Mouse (Mus musculus) left cerebral cortex, postnatal 14 days (tissue): ENCODE measurements around the gene Cab39l. TPM values are rescaled to one million over a fixed set of nuclear protein-coding genes. Genes with fewer than 3 reads are reported as not detected.

Experiments
- DNase-seq, 2 experiments: peaks; one replicate each; pipeline ENCODE4 v3.0.0; 2021 to 2022; ENCODE audit warnings: low spot score in 2 of 2, mixed read lengths in 1 of 2
- intact Hi-C: fragments of 180-260 bp; cut with DNase I; formaldehyde crosslinking; loops from one replicate; pipeline ENCODE4 v1.15.1; 2025
- total RNA-seq, 2 experiments: library from RNA; stranded (reverse); gene quantifications; 2 replicates each; pipeline ENCODE4 v1.2.3; 2021

The Cab39l gene
- total RNA-seq, 2 experiments from 2014 or later: 19.1 to 19.8 TPM

DNA sequence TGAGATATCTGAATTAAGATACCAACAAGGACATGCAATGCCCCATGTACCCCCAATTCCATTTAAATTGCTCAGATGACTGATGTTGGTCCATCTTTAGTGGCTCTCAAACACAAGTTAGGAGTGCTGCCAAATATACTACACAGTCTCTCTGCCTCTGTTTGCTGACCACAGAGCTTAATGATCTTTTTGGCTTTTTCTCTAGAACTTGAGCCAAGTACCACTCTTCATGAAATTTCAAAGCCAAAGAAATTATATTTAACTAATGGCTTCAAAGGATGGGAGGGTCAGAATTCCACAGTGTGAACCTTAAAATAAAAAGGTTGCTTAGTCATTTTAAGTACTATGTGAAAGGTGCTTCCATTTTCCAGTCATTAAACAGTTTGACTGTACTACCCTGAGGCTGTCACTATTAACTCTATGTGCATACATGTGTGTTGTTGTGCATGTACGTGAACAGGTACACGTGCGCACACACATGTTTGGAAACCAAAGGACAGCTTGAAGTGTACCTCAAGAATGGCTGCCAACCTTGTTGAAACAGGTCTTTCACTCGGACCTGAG, 44.6 kb downstream of the Cab39l start:
- no peak for DNase-seq
- intact Hi-C loops: no loop called here

DNA sequence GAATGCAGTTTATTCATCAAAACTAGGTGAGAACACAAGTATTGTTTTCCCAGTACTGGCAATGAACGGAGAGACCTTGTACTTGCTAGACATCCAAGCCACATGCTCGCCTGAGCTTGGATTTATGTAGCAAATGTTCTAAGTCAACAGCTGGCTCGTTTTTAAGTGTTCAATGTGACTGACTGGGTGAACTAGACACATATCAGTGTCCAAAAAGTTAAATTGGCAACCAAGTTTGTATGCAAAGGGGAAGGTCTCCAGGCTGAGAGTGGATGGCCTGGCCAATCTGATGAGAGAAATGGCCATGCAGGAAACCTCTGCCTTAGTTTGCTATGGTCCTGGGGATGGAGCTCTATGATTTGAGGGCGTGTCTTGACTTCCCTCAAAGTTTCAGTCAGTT, 51.6 kb downstream of the Cab39l start:
- intact Hi-C loops: no loop called here
- no peak for DNase-seq

DNA sequence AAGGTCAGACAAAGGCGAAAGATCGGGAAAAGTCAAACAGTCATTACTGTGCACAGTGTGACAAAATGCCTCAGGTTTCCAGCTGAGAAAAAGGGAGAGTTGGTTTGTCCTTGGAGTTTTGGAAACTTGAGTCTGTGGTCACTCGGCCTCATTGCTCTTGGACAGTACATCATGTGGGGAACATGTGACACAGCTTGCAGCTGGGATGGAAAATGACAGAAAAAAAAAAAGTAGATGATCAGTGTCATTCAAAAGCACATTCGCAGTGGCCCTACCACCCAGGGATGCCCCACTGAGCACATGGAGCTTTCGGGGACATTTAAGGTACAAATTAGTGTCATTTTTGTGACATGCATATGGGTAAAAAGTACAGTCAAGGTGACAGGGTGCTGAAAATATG, 57.2 kb downstream of the Cab39l start:
- intact Hi-C loops: no loop called here
- no peak for DNase-seq

DNA sequence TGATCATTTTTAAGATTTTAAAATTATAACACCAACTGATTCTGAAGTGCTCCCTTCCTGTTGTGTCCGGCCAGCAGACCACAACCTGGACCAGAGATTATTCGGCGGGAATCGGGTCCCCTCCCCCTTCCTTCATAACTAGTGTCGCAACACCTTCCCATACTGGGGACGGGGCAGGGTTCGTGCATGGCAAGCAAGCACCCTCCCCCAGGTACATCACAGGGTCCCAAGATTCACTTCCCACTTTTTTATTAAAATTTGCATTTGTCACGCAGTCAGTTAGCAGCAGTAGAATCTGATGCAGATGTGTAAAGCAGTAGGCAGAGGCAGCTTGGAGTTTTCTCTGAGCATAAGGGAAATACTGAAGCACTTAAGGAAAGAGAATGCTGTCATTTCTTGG, 64.1 kb downstream of the Cab39l start:
- intact Hi-C loops: no loop called here
- DNase-seq: no peak

DNA sequence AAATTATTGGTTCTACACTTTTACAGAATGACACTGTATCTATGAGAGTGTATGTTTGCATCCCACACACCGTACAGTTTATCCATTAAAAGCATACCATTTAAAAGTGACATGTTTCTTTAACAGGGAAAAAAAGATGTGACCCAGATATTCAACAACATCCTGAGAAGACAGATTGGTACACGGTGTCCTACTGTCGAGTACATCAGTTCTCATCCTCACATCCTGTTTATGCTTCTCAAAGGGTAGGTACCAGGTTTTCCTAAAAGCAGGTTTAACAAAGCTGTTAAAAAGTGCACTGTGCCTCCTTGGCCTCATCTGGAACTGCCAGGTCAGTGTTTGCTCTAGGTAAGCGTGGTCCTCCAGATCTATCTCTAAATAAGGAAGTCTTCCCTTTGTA, 65.4 kb downstream of the Cab39l start:
- intact Hi-C loops: no loop called here

DNA sequence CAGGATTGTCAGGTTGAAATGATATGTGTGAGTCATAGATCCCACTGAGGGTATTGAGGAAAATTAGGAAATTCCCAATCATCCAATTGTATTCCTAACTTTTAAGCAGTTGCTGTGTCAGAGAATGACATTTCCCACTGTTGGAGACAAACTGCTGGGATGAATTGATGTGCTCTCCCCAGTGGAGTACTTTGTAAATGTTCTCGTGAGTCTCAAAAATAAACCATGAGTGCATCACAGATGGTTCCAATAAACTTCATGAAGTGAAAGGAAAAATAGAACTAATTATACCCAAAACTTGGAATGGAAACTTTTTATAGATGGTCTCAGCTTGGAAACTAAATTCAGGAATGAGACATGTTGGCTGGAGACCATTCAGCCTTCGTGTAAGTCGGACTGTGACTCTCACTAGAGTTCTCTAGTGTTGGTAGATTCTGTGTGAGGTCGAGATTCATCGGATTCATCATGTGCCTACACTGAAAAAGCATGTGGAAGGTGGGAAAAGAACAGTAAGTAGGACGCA, 73.2 kb downstream of the Cab39l start:
- peak in 1 of 2 experiments; percentile 47 for DNase-seq
- intact Hi-C loops: no loop called here

More for the DNA sequence above, 65.4 kb downstream of the Cab39l start:
- no peak for DNase-seq

DNA sequence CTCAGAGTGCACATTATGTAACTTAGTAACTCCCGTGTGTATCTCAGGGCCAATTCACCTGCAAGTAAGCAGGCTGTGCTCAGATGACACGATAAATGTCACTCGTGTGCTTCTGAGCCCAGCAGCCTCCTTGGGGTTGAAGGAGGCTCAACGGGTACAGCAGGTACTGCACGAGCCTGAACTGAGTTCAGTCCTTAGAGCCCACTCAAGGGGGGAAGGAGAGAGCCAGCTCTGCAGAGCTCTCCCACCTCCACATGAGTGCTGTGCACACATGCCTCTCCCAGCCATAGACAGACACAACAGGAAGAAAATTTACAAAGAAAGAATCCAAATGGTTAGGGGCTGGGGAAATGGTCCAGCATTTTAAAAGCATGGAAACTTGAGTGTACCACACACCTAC, 85.1 kb downstream of the Cab39l start:
- intact Hi-C loops: no loop called here
- DNase-seq: no peak

DNA sequence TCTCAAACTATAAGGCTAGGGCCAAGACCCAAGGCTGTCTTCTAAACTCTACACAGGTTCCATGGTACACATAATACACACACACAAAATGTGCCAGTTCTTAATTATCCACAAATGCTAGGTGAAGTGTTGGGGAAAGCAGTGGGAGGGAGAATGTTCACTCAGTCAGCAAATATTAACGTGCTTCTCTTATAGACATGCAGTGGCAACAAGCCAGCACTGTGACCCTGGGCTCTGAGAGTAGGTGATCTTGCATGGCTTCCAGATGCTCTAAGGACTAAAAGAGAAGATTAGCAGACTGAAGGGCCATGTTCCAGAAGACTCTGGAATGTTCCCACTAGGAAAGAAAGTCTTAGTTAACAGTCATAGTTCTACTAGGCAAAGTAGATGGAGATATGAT, 90.0 kb downstream of the Cab39l start:
- no peak for DNase-seq
- intact Hi-C loops: no loop called here

DNA sequence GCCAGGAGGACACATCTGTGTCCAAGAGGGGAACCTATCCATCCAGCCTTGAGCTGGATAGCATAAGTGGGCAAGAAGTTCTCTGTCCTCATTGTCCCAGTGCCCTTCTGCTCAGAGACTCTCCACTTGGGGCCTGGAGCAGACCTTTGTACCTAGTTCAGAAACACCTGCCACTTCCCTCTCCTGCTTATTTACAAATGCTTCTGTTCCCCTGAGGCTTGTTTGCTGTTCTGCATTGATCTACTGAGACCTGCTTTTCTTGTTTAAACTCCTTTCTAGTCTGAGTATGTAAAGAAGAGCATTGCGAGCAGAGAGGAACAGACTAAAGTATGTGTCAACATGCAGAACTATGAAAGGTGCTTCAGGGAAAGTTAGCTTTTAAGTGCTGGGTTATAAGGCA, 92.2 kb downstream of the Cab39l start:
- intact Hi-C loops: no loop called here
- DNase-seq: no peak

DNA sequence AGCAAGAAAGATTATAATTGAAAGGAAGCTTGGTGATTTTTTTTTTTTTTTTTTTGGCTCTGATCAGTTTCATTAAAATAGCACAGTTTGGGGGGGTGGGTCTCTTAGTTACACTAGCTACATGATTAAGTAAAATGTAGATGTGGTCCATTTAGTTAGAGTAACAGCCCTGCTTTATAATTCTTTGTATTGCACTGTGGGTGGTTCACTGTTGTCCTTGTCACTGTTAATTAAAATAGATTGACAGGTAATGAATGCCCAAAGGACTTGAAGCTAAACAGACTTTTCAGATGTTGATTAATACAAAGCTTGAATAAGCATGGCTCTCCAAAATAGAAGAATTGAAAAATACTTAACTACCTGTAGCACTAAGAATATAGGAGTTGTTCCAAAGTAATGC, 93.1 kb downstream of the Cab39l start:
- no peak for DNase-seq
- intact Hi-C loops: no loop called here

DNA sequence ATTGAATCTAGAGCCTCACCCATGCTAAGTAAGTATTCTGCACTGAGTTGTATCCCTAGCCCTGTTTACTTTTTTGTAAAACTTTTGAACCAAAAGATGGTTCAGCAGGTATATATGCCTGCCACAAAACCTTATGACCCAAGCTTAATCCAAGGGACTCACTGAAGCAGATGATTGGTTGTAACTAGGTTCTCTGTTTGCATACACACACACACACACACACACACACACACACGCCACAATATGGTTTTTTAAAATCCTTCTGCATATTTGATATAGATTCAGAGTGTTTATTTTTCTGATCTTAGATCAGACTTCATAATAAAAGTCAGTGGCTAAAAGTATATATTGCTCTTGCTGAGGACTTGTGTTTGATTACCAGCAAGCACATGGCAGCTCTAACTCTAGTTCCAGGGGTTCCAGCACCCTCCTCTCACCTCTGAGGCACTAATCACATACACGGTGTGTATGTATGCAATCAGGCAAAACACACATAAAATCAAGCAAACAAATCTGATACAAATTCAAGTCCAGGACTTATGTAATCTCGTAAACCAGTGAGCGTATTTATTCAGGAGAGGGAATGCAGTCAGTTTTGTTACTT, 97.2 kb downstream of the Cab39l start:
- no peak for DNase-seq
- intact Hi-C loops: no loop called here

DNA sequence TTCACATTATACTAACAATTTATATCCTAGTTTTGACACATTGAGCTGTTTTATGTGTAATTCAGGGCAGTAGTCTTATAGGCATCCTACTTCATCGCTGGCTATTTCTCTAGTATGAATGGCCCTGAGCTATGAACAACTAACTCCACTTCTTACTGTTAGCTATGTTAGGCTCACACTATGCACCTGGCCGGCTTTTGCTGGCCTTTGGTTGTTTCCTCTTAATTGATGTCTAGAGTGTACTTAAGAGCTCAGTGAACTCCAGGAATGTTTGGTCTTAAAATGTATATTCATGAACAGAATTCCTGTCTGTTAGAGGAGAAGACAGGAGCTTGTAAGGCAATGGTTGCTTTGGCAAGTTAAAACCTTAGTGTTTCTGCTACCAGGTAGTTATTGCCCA, 99.5 kb downstream of the Cab39l start:
- no peak for DNase-seq
- intact Hi-C loops: no loop called here

DNA sequence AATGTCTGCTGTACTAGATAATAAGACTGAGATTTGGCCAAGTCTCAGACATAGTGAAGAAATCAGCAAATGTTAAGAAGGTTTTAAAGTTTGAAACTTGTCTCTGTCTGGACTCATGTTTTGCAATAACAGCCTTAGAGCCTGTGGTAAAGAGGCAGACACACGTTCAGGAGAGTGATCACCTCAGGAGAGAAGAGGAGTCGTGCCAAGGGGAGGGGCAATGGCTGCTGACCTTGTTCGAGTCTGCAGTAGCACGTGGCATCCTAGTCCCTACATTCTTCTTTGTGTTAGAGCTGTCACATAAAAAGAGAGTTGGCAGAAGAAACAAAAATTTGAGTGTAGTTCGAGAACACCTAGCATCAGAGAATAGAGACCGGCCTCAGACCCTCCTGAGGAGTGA, 100.0 kb downstream of the Cab39l start:
- intact Hi-C loops: no loop called here
- no peak for DNase-seq

DNA sequence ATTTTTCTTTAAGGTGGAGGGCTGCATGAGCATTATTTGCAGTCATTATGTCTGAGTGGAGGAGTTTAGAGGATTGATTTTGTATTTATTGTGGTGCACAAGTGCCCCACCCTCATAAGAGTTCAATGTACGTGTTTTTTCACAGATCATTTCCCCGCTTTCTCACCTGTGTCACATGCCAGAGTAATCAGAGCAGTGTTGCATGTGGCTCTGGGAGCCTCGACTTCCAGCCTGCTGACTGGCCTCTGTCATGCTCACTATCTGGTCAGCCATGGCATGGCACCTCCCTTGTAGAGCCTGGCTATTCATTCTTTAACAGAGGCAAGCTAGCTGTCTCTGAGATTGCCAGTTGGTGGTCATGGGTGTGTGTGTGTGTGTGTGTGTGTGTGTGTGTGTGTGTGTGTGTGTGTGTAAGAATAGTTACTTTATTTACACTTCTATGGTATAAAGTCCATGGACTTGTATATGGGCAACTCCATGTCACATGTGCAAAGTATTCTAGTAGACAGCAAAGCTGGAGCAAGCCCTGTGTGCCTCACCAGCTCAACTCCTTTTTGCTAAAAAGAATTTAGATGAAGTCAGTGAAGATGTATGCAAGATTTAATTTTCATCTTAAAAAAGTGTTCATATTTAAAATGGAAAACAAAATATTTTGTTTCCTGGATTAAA, 102.5 kb downstream of the Cab39l start:
- intact Hi-C loops: no loop called here
- no peak for DNase-seq

DNA sequence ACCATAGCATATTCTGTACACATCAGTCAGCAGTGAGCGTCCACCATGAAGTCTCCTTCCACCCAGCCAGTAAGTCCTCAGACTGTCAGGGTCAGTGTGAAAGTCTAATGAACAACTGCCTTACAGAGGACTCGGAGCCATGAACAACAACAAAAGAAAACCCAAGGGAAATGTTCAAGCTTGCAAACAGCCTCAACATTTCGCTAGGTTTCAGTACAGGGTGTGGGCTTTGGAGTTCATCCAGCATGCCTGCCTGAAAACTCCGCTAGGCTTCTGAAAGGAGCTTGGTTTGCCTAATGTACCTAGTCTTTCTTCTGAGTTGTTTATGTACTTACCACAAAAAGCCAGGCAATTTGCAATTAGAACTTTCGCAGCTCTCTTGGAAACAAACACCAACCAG, 103.2 kb downstream of the Cab39l start:
- intact Hi-C loops: no loop called here
- DNase-seq: no peak

DNA sequence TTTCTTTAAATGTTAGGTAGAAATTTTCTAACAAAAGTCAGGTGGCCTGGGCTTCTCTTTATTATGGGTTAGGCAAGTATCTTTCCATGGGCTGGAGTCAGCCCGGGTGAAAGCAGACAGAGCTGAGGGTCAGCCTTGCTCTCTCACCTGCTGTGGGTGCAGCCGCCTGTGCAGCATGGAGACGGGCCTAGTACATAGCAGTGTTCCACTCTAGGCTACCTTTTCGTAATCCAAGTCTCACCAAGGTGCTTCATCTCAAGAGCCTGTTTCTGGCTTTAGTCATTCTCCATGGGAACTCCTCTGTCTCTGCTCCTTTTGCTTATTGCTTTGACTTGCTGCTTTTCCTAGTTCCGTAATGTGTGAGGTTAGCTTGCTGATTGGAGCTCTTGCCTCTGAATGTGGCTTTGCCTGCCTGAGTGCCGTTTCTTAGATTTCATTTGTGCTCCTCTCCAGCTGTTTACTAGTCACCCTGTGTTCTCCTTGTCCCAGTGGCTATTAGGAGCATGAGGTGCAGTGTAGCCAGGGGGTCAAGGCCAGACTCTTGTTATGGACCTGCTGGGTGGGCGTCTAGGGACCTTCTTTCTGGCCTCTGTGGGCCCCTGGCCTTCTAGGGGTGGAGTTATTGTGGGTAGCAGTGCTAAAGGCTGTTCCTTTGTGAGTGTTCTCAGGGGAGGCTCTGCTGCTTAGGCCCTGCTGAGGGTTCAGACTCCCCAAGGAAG, 105.5 kb downstream of the Cab39l start:
- intact Hi-C loops: no loop called here

DNA sequence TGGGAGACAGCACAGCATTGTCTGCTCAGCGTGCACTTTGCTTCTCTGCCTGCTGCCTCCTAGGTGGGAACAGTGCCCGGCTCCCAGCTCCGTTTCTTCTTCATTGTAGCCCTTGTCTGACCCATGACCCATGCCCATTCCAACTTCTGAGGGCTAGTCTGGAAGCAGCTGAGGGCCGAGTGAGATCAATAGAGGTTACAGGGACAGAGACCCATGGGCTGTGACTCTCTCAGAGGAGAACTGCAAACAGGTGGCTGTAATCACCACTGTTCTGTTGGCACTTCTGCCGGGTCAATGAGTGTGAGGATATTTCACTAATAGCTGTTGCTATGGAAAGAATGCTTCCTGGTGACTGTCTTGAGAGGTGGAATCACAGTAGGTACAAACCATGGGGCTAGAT, 106.8 kb downstream of the Cab39l start:
- intact Hi-C loops: no loop called here

More for the DNA sequence above, 105.5 kb downstream of the Cab39l start:
- no peak for DNase-seq

DNA sequence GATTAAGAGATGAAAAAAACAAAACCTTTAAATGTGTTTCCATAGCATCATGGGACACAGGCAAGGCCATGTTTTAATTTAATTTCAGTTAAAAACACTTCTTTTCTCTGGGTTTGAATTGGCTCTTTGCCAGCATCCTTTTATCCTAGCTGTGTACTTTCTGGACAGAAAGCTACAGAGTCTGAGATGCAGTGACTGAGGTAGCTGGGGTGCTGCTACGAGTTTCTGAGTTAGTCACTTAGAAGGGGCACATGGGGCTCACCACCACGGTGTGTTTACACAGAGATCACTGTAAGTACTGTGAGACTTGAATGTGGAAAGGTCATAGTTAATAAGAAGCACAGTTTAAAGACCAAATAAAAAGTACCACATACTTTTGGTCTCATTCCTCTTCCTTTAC, 107.8 kb downstream of the Cab39l start:
- no peak for DNase-seq
- intact Hi-C loops: no loop called here

More for the DNA sequence above, 106.8 kb downstream of the Cab39l start:
- DNase-seq: no peak

DNA sequence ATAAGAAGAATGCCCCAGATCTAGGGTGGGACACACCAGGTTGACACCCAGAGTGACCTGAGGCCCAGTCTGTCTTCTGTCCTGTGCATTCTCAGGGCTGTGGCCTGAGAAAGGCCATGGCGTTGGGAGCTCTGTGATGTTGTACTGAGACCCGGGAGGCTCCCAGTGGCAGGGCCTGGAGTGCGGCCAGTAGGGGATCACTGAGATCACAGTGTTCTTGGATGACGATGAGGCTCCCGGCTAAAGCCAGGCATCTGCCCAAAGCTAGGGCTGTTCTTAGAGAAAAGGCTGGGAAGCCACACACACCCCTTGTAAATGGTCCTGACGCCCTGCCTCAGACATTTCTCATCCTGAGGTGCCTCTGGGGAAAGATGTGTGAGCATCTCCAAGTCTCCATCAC, 108.3 kb downstream of the Cab39l start:
- intact Hi-C loops: no loop called here
- peak; percentile 24 to 29 for DNase-seq

DNA sequence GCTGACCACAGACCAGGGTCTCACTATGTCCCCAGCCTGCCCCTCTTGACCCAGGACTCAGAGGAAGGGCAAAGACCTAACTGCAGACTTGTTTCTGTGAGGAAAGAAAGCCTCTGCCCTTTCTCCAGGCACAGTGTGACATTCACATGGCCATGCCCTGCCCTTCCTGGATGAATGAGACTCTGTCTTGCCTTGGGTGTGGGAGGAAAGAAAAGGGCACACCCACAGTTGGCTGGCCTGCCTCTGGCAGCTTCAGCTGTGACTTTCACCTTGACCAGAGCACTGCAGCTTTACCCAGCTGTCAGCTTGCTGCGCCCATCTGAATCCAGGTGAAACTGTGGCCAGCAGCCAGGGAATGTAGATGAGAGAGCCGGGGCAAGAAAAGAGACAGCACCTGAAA, 110.1 kb downstream of the Cab39l start:
- no peak for DNase-seq
- intact Hi-C loops: loop anchor here (5.0 kb wide), 1 partner anchor 159 kb away; no protein-coding TSS in a partner anchor
